Mouse (Mus musculus) embryonic fibroblast, embryonic 13.5 days (primary cell): ENCODE results near the gene Togaram2.

ENCODE experiments used
- CTCF ChIP-seq: IDR thresholded peaks from 2 replicates; pipeline ENCODE4 v1.5.1; 2011; ENCODE audit warnings: mild to moderate bottlenecking, control low read depth, low read length, moderate library complexity, borderline replicate concordance; ENCODE audit not compliant: insufficient read depth
- POLR2A ChIP-seq: IDR thresholded peaks from 2 replicates; pipeline ENCODE4 v1.6.1; 2011; ENCODE audit warnings: low read depth, mild to moderate bottlenecking, control low read depth, low read length, moderate library complexity

GRCm38 (mm10) chr17:71774173-71774572 lies 101.1 kb downstream of the Togaram2 start:
- TF ChIP-seq POLR2A, result no peak
- TF ChIP-seq CTCF, result no peak
